Mouse (Mus musculus) megakaryocyte, embryonic 14.5 days (primary cell): ENCODE measurements around the gene Rab11fip5.

ENCODE experiments used
- FLI1 ChIP-seq: IDR thresholded peaks from 2 replicates; pipeline ENCODE4 v1.6.1; 2012; ENCODE audit warnings: low read length, inconsistent platforms, mixed read lengths
- GATA1 ChIP-seq: IDR thresholded peaks from 3 replicates; pipeline ENCODE4 v1.6.1; 2012; ENCODE audit warnings: mixed read lengths, low read length, inconsistent platforms, borderline replicate concordance

GRCm38 (mm10) chr6:85403039-85403438 lies 28.6 kb upstream of the Rab11fip5 start:
- TF ChIP-seq GATA1, result no peak
- no peak for TF ChIP-seq FLI1
